Mouse (Mus musculus) heart, embryonic 15.5 days (tissue): Measurements from ENCODE around the gene Rasa4. TPM values are rescaled to one million over a fixed set of nuclear protein-coding genes. Genes with fewer than 3 reads are reported as not detected.

Experiments
- ATAC-seq: fragments of 200-750 bp; cut with Nextera tagmentation; replicated peaks from 2 replicates; pipeline ENCODE4 v1.8.0; 2017; ENCODE audit warnings: low read depth, moderate TSS enrichment; ENCODE audit not compliant: insufficient number of reproducible peaks, insufficient read depth, low FRiP score
- H3K27ac ChIP-seq: fragments of 300-500 bp; sonication (generic); 2 replicates; pipeline ENCODE4 v1.5.1; 2015; ENCODE audit warnings: mild to moderate bottlenecking, inconsistent platforms
- H3K27me3 ChIP-seq: fragments of 300-500 bp; sonication (generic); 2 replicates; pipeline ENCODE4 v1.6.1; 2015; ENCODE audit warnings: inconsistent platforms
- H3K36me3 ChIP-seq: fragments of 300-500 bp; sonication (generic); 2 replicates; pipeline ENCODE4 v1.6.1; 2015; ENCODE audit warnings: mild to moderate bottlenecking, inconsistent platforms
- H3K4me1 ChIP-seq: fragments of 300-500 bp; sonication (generic); replicated peaks from 2 replicates; pipeline ENCODE4 v1.6.1; 2015; ENCODE audit warnings: inconsistent platforms
- H3K4me2 ChIP-seq: fragments of 300-500 bp; sonication (generic); 2 replicates; pipeline ENCODE4 v1.6.1; 2015; ENCODE audit warnings: inconsistent platforms, mild to moderate bottlenecking, moderate library complexity
- H3K4me3 ChIP-seq: fragments of 300-500 bp; sonication (generic); 2 replicates; pipeline ENCODE4 v1.5.1; 2015; ENCODE audit warnings: mild to moderate bottlenecking, inconsistent platforms
- H3K9ac ChIP-seq: fragments of 300-500 bp; sonication (generic); 2 replicates; pipeline ENCODE4 v1.6.1; 2015; ENCODE audit warnings: mild to moderate bottlenecking, inconsistent platforms
- H3K9me3 ChIP-seq: fragments of 300-500 bp; sonication (generic); replicated peaks from 2 replicates; pipeline ENCODE4 v1.6.1; 2016; ENCODE audit warnings: inconsistent platforms
- WGBS: fragments of 180-500 bp; shearing (Covaris S2); methylation state at CpG from one replicate; pipeline ENCODE4 v1.1.7; 2015; ENCODE audit warnings: mixed read lengths; 5-methylcytosine and 5-hydroxymethylcytosine counted together
- polyA plus RNA-seq: library from polyadenylated mRNA; unstranded; fragments of >200 nt; fragmentation: Nextera tagmentation; extraction: Ambion mirVana; gene quantifications from 2 replicates; pipeline ENCODE4 v1.2.1, GENCODE M21; 2015

Gene Rasa4
- polyA plus RNA-seq, 1 experiment from 2014 or later: 1.4 TPM

DNA sequence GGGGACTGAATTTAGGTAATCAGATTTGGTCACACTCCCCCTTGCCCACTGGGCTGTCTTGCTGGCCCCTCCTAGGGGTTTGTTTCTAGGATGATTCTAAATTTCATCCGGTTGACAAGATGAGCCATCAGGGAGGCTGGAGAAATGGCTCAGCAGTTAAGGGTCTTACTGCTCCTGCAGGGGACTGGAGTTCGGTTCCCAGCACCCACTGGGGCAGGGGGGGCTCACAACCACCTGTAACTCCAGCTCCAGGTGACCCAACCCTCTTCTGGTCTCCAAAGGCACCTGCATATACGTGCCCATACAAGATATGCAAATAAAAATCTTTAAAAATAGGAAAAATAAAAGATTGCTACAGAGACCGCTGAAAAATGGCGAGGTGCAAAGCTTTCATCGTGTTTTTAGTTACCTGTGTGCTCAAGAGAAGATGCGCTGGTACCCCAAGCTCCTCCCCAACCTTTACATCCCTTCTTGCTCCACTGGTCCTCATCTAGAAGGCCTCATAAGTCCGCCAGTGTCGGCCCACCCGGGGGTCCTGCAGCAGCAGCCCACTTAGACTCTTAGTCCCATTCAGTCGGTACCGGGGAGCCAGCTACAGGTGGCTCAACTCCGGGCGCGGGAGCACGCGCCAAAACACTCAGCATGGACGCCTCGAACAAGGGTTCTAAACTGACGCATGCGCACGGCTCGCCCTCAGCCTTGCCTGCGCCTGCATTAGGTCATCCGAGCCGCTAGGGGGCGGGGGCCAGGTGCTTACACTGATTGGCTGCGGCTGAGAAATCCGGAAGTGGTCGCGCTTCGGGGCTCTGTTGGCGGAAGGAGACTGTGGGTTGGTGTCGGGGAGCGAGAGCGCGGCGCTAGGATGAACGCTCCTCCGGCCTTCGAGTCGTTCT, 32.4 kb downstream of the Rasa4 start, which contains the start of gene Polr2j:
Gene Polr2j, plus strand, starts transcription at position 741 of the 893 bp plus-strand sequence.
- peak within 1 kb of the TSS; percentile 66 for H3K27ac ChIP-seq
- H3K9ac ChIP-seq: peak within 1 kb of the TSS; percentile 86
- WGBS: 3% methylated on average over 42 of the region's 42 CpGs
- H3K9me3 ChIP-seq: no peaks in the 10 kb centered on the region
- H3K27me3 ChIP-seq: no peaks in the 10 kb centered on the region
- H3K4me3 ChIP-seq: peak within 1 kb of the TSS; percentile 98
- H3K4me1 ChIP-seq: peaks cover 21% of the 10 kb centered on the region
- ATAC-seq: peak; percentile 94
- H3K36me3 ChIP-seq: peaks cover 12% of the 10 kb centered on the region; the same call in 1 of the 2 replicates
- peak within 1 kb of the TSS; percentile 95 for H3K4me2 ChIP-seq

DNA sequence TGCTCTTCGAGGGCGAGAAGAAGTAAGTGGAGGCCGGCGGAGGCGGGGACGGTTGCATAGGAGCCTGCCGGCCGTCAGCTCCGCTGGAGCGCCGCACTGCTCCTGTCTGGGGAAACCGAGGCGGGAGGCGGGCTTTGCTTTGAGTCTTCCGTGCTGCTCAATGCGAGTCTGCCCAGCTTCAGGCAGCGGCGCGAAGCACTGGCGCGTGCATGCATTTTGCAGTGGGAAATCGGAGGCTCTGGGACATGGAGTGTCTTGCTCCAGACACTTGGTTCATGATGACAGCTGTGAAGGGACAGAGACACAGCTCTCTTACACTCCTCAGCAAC, 33.0 kb downstream of the Rasa4 start:
- peak overlapping the region; percentile 66 for H3K27ac ChIP-seq
- peak; percentile 20; the same call in 1 of the 2 replicates for ATAC-seq
- H3K27me3 ChIP-seq: no peaks in the 10 kb centered on the region
- H3K4me1 ChIP-seq: peaks cover 21% of the 10 kb centered on the region
- H3K9ac ChIP-seq: peak overlapping the region; percentile 86
- H3K4me3 ChIP-seq: peak overlapping the region; percentile 98
- peaks cover 14% of the 10 kb centered on the region; the same call in 1 of the 2 replicates for H3K36me3 ChIP-seq
- WGBS: under 1% methylated on average over 22 of the region's 22 CpGs
- peak overlapping the region; percentile 95 for H3K4me2 ChIP-seq
- H3K9me3 ChIP-seq: no peaks in the 10 kb centered on the region

DNA sequence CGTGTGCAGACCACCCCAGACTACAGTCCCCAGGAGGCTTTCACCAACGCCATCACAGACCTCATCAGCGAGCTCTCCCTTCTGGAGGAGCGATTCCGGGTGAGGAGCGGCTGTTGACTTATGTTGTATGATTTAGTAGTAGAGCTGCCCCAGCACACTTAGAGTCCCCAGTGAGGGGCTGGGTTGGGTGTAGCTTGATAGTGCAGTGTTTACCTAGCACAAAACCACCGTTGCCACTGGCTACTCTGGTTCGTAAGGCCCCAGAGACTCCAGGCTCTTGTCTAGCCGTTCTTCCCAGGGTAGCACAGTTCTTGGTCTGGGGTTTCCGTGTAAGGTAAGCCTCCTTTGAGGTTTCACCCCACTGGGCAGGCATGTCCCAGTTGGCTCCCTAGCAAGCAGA, 38.4 kb downstream of the Rasa4 start:
- H3K27ac ChIP-seq: no peak overlapping the region
- no peaks in the 10 kb centered on the region for H3K27me3 ChIP-seq
- H3K4me2 ChIP-seq: no peak overlapping the region
- 84% methylated on average over 10 of the region's 10 CpGs for WGBS
- ATAC-seq: no peak
- H3K9ac ChIP-seq: no peak overlapping the region
- peaks cover 13% of the 10 kb centered on the region for H3K4me1 ChIP-seq
- H3K36me3 ChIP-seq: peaks cover 47% of the 10 kb centered on the region
- no peaks in the 10 kb centered on the region for H3K9me3 ChIP-seq
- H3K4me3 ChIP-seq: no peak overlapping the region

DNA sequence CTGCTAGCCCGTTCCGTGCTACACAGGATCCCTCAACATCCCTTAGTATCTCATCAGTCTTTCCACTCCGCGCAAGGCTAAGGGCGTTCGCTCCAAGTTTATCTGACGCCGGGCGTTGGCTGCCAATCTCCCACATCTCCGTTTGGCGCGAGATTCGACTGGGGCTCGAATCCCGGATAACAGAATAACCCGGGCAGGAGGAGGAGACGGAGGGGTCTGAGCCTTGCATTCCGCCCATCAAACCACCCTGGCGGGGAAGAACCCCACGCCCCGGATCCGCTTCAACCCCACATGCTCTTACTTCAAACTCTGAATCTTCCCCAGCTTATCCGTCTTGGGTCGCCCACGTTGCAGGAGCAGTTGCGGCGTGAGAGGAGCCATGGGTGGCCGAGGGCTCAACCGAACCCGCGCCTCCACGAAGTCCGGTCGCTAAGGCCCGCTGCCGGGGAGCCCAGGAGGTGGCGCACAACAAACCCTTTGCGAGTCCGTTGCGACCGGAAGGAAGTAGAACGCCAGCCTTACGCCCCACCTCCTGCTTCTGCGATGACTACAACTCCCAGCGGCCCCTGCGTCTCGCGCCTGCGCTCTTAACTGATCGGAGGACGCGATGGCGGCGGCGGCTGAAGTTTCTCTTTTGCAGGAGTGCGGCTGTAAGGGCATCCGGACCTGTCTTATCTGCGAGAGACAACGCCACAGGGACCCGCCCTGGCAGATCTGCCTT, 52.0 kb downstream of the Rasa4 start, which contains the start of the genes Lrwd1 and Alkbh4:
Gene Lrwd1, minus strand, starts transcription at position 504 of the 721 bp plus-strand sequence.
Gene Alkbh4, plus strand, starts transcription at position 576 of the 721 bp plus-strand sequence.
- peaks cover 18% of the 10 kb centered on the region for H3K4me1 ChIP-seq
- peak; percentile 93 for ATAC-seq
- H3K36me3 ChIP-seq: peaks cover 33% of the 10 kb centered on the region
- no peaks in the 10 kb centered on the region for H3K27me3 ChIP-seq
- peak within 1 kb of the TSS; percentile 83 for H3K9ac ChIP-seq
- H3K4me3 ChIP-seq: peak within 1 kb of the TSS; percentile 70
- peak within 1 kb of the TSS; percentile 49 for H3K27ac ChIP-seq
- no peaks in the 10 kb centered on the region for H3K9me3 ChIP-seq
- peak within 1 kb of the TSS; percentile 79 for H3K4me2 ChIP-seq
- under 1% methylated on average over 60 of the region's 60 CpGs for WGBS

DNA sequence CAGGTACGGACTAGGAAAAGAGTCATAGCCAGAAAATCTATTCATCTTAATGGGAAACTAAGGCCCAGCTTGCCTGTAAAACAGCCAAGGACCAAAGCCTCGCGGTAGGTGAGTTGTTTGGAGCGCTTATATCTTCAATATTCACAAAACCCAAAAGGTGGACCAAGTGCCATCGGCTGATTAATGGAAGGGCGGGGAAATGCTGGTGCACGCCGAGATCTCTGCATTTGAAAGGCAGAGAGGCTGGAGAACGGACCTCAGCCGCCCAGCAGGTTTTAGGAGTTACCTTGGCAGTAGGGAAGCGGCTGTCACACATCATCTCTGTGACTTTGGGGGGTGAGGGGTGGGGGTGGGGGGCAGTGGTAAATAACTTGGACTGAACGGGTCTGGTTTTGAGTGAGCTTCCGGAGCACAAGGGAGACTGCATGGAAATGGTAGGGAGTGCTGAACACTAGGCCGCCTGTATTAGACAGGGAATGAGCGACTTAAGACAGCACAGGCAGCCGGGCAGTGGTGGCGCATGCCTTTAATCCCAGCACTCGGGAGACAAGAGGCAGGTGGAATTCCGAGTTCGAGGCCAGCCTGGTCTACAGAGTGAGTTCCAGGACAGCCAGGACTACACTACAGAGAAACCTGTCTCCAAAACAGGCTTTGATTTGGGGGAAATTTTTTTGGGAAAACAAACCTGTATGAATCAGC, 52.7 kb downstream of the Rasa4 start:
- no peaks in the 10 kb centered on the region for H3K27me3 ChIP-seq
- peaks cover 18% of the 10 kb centered on the region for H3K4me1 ChIP-seq
- H3K4me2 ChIP-seq: peak overlapping the region; percentile 79
- H3K9ac ChIP-seq: peak overlapping the region; percentile 62
- H3K4me3 ChIP-seq: peak overlapping the region; percentile 70
- H3K27ac ChIP-seq: peak overlapping the region; percentile 49
- no peaks in the 10 kb centered on the region for H3K9me3 ChIP-seq
- peaks cover 35% of the 10 kb centered on the region for H3K36me3 ChIP-seq
- no peak for ATAC-seq
- WGBS: 5% methylated on average over 20 of the region's 20 CpGs

DNA sequence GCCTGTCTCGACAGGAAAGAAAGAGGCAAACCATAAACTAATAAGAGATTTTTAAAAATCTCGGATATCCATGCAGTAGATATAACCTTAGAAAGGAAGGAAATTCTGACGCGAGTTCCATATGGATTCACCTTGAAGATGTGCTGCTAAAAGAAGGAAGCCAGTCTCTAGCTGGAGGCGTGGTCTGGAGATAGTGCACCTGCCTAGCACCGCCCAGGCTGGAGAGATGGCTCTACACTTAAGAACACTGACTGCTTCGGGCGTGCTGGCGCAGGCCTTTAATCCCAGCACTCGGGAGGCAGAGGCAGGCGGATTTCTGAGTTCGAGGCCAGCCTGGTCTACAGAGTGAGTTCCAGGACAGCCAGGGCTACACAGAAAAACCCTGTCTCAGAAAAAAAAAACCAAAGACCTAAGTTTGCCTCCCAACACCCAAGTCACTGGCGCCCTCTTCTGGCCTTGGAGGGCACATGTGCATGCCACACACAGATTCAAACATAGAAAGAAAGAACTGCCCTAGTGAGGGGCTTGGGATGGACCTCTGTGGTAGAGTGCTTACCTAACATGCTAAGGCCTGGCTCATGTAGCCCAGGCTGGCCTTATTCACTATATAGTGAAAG, 54.0 kb downstream of the Rasa4 start:
- Histone ChIP-seq H3K27me3 (no peaks in the 10 kb centered on the region), H3K4me2 (no peak overlapping the region), H3K4me3 (no peak overlapping the region), H3K27ac (no peak overlapping the region), H3K36me3 (peaks cover 33% of the 10 kb centered on the region), H3K9me3 (no peaks in the 10 kb centered on the region), H3K4me1 (peaks cover 18% of the 10 kb centered on the region), H3K9ac (no peak overlapping the region)
- WGBS: 74% methylated on average over 13 of the region's 13 CpGs
- no peak for ATAC-seq

DNA sequence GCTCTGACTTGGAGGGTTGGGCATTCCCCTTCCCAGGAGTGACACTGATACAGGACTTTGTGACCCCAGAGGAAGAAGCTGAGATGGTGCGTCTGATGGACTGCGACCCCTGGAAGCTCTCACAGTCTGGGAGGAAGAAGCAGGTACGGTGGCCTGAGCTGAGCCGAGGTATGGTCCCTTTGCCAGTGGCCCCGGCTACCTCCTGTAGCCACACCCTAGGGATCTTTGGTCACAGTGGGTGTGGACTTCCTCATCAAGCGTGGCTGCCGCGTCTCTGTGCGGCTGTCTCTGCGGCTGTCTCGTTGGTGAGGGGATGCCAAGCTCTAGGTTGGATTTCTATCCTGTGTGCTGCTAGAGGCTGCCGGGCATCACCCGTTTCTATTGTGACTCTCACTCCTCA, 55.7 kb downstream of the Rasa4 start:
- no peak overlapping the region for H3K9ac ChIP-seq

DNA sequence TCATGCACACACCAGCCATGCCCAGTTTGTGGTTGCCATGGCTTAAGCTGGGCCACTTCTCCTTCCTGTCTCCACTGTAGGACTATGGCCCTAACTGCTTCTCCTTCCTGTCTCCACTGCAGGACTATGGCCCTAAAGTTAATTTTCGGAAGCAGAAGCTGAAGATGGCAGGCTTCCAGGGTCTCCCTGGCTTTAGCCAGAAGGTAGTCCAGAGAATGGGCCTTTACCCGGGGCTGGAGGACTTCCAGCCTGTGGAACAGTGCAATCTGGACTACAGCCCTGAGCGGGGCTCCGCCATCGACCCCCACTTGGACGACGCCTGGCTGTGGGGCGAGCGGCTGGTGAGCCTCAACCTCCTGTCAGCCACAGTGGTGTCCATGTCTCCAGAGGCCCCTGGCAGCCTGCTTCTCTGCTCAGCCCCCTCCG, 56.4 kb downstream of the Rasa4 start:
- Histone ChIP-seq H3K4me3 (no peak overlapping the region), H3K4me1 (peaks cover 14% of the 10 kb centered on the region), H3K9ac (no peak overlapping the region), H3K4me2 (no peak overlapping the region), H3K27ac (no peak overlapping the region), H3K27me3 (no peaks in the 10 kb centered on the region), H3K36me3 (peaks cover 31% of the 10 kb centered on the region), H3K9me3 (no peaks in the 10 kb centered on the region)
- WGBS: 85% methylated on average over 10 of the region's 10 CpGs
- no peak for ATAC-seq

More for the DNA sequence above, 55.7 kb downstream of the Rasa4 start:
- H3K9me3 ChIP-seq: no peaks in the 10 kb centered on the region
- H3K36me3 ChIP-seq: peaks cover 31% of the 10 kb centered on the region
- 93% methylated on average over 13 of the region's 13 CpGs for WGBS
- no peak overlapping the region for H3K4me3 ChIP-seq
- no peak overlapping the region for H3K4me2 ChIP-seq
- H3K27me3 ChIP-seq: no peaks in the 10 kb centered on the region
- H3K27ac ChIP-seq: no peak overlapping the region
- peaks cover 18% of the 10 kb centered on the region for H3K4me1 ChIP-seq
- no peak for ATAC-seq

DNA sequence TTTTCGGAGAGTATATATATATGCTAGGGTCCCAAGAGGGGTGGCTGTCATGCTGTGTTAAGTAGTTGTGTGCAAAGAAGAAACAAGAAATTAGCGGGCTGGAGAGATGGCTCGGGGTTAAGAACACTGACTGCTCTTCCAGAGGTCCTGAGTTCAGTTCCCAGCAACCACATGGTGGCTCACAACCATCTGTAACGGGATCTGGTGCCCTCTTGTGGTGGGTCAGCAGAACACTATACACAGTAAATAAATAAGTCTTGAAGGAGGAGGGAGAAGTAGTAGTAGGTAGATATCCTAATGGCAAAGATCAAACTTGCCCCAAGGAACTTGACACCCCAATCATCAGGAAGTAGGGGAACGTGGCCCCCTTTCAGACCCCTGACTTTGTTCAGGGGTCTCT, 59.0 kb downstream of the Rasa4 start:
- Histone ChIP-seq H3K9ac (no peak overlapping the region), H3K36me3 (peaks cover 31% of the 10 kb centered on the region), H3K4me2 (no peak overlapping the region), H3K27ac (no peak overlapping the region), H3K4me3 (no peak overlapping the region), H3K4me1 (0 out of 2 replicates have a peak, but pooled peaks cover under 1% of the 10 kb centered on the region), H3K27me3 (no peaks in the 10 kb centered on the region), H3K9me3 (no peaks in the 10 kb centered on the region)
- ATAC-seq: no peak
- WGBS: 85% methylated on average over 5 of the region's 5 CpGs

DNA sequence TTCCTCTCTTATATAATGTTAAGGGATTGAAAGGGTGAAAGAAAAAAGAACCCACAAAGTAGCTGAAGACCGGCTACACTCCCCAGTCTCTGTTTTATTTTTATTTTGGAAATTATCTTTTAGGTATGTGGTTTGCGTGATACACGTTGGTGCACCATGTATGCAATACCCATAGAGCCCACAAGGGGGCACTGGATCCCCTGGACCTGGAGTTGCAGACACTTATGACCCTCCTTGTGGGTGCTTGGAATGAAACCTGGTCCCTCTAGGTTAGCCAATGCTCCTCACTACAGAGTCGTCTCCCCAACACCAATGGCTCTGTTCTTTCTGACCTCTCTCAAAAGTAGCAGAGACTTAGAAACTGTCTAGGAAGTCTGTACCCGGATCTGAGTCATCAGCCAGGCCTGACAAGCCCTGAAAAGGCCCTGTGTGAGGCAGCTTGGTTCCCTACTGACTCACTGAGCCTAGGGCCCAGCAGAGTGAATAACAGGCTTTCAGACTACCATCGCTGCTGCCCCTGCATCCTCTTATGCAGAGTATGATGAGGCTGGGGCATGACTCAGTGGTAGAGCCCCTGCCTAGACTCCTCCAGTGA, 59.5 kb downstream of the Rasa4 start:
- H3K4me2 ChIP-seq: no peak overlapping the region
- no peaks in the 10 kb centered on the region for H3K4me1 ChIP-seq
- WGBS: 86% methylated on average over 6 of the region's 6 CpGs
- ATAC-seq: no peak
- no peaks in the 10 kb centered on the region for H3K9me3 ChIP-seq
- H3K36me3 ChIP-seq: peaks cover 31% of the 10 kb centered on the region
- H3K27me3 ChIP-seq: no peaks in the 10 kb centered on the region
- no peak overlapping the region for H3K4me3 ChIP-seq
- H3K27ac ChIP-seq: no peak overlapping the region
- H3K9ac ChIP-seq: no peak overlapping the region
